8 mouse cellular contexts compared by ENCODE assay signal in the genomic region with DNA sequence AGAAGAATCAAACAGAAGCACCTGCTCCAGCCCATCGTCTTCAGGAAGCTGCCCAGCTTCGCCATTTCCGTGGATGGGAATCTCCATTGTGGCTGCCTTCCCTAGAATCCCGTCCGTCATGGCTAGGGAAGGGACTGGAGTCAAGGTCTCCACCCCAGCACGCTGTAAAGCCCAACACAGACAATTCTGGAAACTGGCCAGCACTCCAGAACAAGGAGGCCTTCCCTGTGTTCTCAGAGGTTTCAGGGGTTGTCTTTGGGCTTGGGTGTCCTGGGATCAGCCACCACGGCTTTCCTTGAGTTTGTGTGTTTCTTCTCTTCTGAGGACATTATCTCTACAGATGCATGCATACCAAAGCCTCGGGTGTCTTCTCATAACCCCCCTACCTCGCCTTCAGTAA. TPM values are rescaled to one million over a fixed set of nuclear protein-coding genes. Genes with fewer than 3 reads are reported as not detected.
A peak's percentile ranks its signal among the peaks of the same experiment; 100 is the strongest.
DNase-seq lines count a peak whose midpoint lies in the region; ATAC-seq and TF ChIP-seq lines count a peak whose summit lies in the region.

No protein-coding gene starts in this region.

- no peak for ATAC-seq in G1E (ENCODE audit: extremely low read depth, insufficient number of reproducible peaks, low FRiP score, poor library complexity, severe bottlenecking)
- no peak for ATAC-seq in forebrain, postnatal 0 days
- no peak for ATAC-seq in liver, embryonic 11.5 days (replicated peaks; ENCODE audit: low FRiP score)
- ATAC-seq in frontal cortex, adult (ENCODE audit: low TSS enrichment): no peak

- H3K4me2 ChIP-seq in forebrain, postnatal 0 days (ENCODE audit: low read depth): peak overlapping the region; percentile 93
- H3K4me2 ChIP-seq in liver, embryonic 11.5 days: peak overlapping the region; percentile 92

- H3K27me3 ChIP-seq in G1E (ENCODE audit: insufficient read depth, low read length): no peaks in the 10 kb centered on the region
- H3K27me3 ChIP-seq in forebrain, postnatal 0 days (ENCODE audit: insufficient read depth, low read length): no peaks in the 10 kb centered on the region
- no peaks in the 10 kb centered on the region for H3K27me3 ChIP-seq in liver, embryonic 11.5 days (replicated peaks; ENCODE audit: control insufficient read depth, insufficient read depth, low read length)

- peak overlapping the region; percentile 86 for H3K9ac ChIP-seq in forebrain, postnatal 0 days
- peak overlapping the region; percentile 74; the same call in 1 of the 2 replicates for H3K9ac ChIP-seq in liver, embryonic 11.5 days (ENCODE audit: low read depth, low read length)

- H3K36me3 ChIP-seq in G1E (replicated peaks): peaks cover 71% of the 10 kb centered on the region
- peaks cover 29% of the 10 kb centered on the region for H3K36me3 ChIP-seq in forebrain, postnatal 0 days (ENCODE audit: insufficient read depth)
- H3K36me3 ChIP-seq in liver, embryonic 11.5 days (ENCODE audit: control insufficient read depth, insufficient read depth, low read length): peaks cover 16% of the 10 kb centered on the region; the same call in 1 of the 2 replicates

- peak overlapping the region; percentile 91 for H3K4me3 ChIP-seq in G1E (ENCODE audit: low read depth, low read length)
- peak overlapping the region; percentile 66 for H3K4me3 ChIP-seq in forebrain, postnatal 0 days (ENCODE audit: low read depth, low read length)
- H3K4me3 ChIP-seq in liver, embryonic 11.5 days (ENCODE audit: low read depth, low read length): peak overlapping the region; percentile 78

- H3K9me3 ChIP-seq in G1E (replicated peaks): no peaks in the 10 kb centered on the region
- no peaks in the 10 kb centered on the region for H3K9me3 ChIP-seq in forebrain, postnatal 0 days (ENCODE audit: low read length)
- H3K9me3 ChIP-seq in liver, embryonic 11.5 days (ENCODE audit: control insufficient read depth, low read length): no peaks in the 10 kb centered on the region

- no peak for TF ChIP-seq CTCF in G1E (IDR thresholded peaks at IDR 0.05; ENCODE audit: low read depth, low read length)
- TF ChIP-seq CTCF in forebrain, postnatal 0 days (IDR thresholded peaks at IDR 0.05; ENCODE audit: low read depth): no peak

- H3K27ac ChIP-seq in forebrain, postnatal 0 days (ENCODE audit: low read depth, low read length): no peak overlapping the region
- no peak overlapping the region for H3K27ac ChIP-seq in liver, embryonic 11.5 days (ENCODE audit: low read depth, low read length)

- peaks cover 35% of the 10 kb centered on the region for H3K4me1 ChIP-seq in G1E (ENCODE audit: insufficient read depth, low read depth, low read length)
- peaks cover 17% of the 10 kb centered on the region for H3K4me1 ChIP-seq in forebrain, postnatal 0 days (ENCODE audit: insufficient read depth)
- H3K4me1 ChIP-seq in liver, embryonic 11.5 days (replicated peaks; ENCODE audit: control insufficient read depth, insufficient read depth, low read length): peaks cover 14% of the 10 kb centered on the region

- 71% methylated on average over 9 of the region's 9 CpGs for WGBS in forebrain, postnatal 0 days
- WGBS in liver, embryonic 11.5 days: 77% methylated on average over 9 of the region's 9 CpGs

- peak; percentile 45 for DNase-seq in gastrocnemius, postnatal 10 days
- no peak for DNase-seq in gastrocnemius, adult 8-10 months (ENCODE audit: low spot score in 2 of 2)
- no peak for DNase-seq in G1E (ENCODE audit: low spot score)
- DNase-seq in forebrain, postnatal 0 days: no peak
- DNase-seq in liver, embryonic 11.5 days (ENCODE audit: low spot score): peak; percentile 29
- DNase-seq in testis, postnatal 10 days (ENCODE audit: low spot score): peak; percentile 70
- DNase-seq in right cerebral cortex, postnatal 36 days (ENCODE audit: low spot score in 2 of 2): no peak

RNA-seq across cellular contexts. Expression of a gene that starts 0.6 kb away (rescaled TPM):
- 10 to 100 TPM; 67.5 to 79.0 TPM for total RNA-seq in gastrocnemius, postnatal 10 days (2021)
- 10 to 100 TPM; 57.2 to 68.1 (median 62.0) TPM for total RNA-seq in gastrocnemius, adult 8-10 months (2022)
- 24.0 and 53.0 TPM in 2 replicates for total RNA-seq in G1E (2014; fragmentation: Nextera tagmentation)
- 131 and 174 TPM in 2 replicates for total RNA-seq in G1E (2017)
- polyA plus RNA-seq in G1E (2012): 261 and 308 TPM in 2 replicates
- total RNA-seq in forebrain, postnatal 0 days (2014; rRNA removed): 49.8 and 65.6 TPM in 2 replicates
- 160 and 167 TPM in 2 replicates for polyA plus RNA-seq in forebrain, postnatal 0 days (2015; fragmentation: Nextera tagmentation; extraction: Ambion mirVana)
- 222 and 242 TPM in 2 replicates for polyA plus RNA-seq in liver, embryonic 11.5 days (2014; fragmentation: Nextera tagmentation; extraction: Ambion mirVana)

RNA-seq across cellular contexts. Expression of a gene that starts 0.9 kb away (rescaled TPM):
- 10 to 100 TPM; 21.2 to 28.2 TPM for total RNA-seq in gastrocnemius, postnatal 10 days (2021)
- 1 to 10 TPM; 3.3 to 7.9 (median 6.2) TPM for total RNA-seq in gastrocnemius, adult 8-10 months (2022)
- total RNA-seq in G1E (2014; fragmentation: Nextera tagmentation) (22.8 and 34.7 TPM in 2 replicates), G1E (2017) (35.3 and 35.8 TPM in 2 replicates)
- 57.5 and 64.7 TPM in 2 replicates for polyA plus RNA-seq in G1E (2012)
- total RNA-seq in forebrain, postnatal 0 days (2014; rRNA removed): 89.7 and 93.8 TPM in 2 replicates
- 88.6 and 93.4 TPM in 2 replicates for polyA plus RNA-seq in forebrain, postnatal 0 days (2015; fragmentation: Nextera tagmentation; extraction: Ambion mirVana)
- 42.7 and 50.1 TPM in 2 replicates for polyA plus RNA-seq in liver, embryonic 11.5 days (2014; fragmentation: Nextera tagmentation; extraction: Ambion mirVana)

RNA-seq across cellular contexts. Expression of a gene that starts 1.0 kb away (rescaled TPM):
- total RNA-seq in gastrocnemius, postnatal 10 days (2021): 1 to 10 TPM; 1.9 to 3.1 TPM
- total RNA-seq in gastrocnemius, adult 8-10 months (2022): 1 to 10 TPM in 2 of 4 experiments, under 1 TPM in 2; 0.48 to 5.2 (median 2.2) TPM
- total RNA-seq in G1E (2014; fragmentation: Nextera tagmentation) (6.0 and 17.0 TPM in 2 replicates), G1E (2017) (3.2 and 5.3 TPM in 2 replicates)
- polyA plus RNA-seq in G1E (2012): 96.6 and 137 TPM in 2 replicates
- 45.3 and 52.9 TPM in 2 replicates for total RNA-seq in forebrain, postnatal 0 days (2014; rRNA removed)
- 34.2 and 41.2 TPM in 2 replicates for polyA plus RNA-seq in forebrain, postnatal 0 days (2015; fragmentation: Nextera tagmentation; extraction: Ambion mirVana)
- polyA plus RNA-seq in liver, embryonic 11.5 days (2014; fragmentation: Nextera tagmentation; extraction: Ambion mirVana): 15.8 and 30.1 TPM in 2 replicates

RNA-seq across cellular contexts. Expression of a gene that starts 5.9 kb away (rescaled TPM):
- 10 to 100 TPM; 18.8 to 29.4 TPM for total RNA-seq in gastrocnemius, postnatal 10 days (2021)
- 10 to 100 TPM; 10.0 to 14.9 (median 12.3) TPM for total RNA-seq in gastrocnemius, adult 8-10 months (2022)
- total RNA-seq in G1E (2014; fragmentation: Nextera tagmentation): 12.0 and 16.7 TPM in 2 replicates
- total RNA-seq in G1E (2017): 9.3 and 11.5 TPM in 2 replicates
- polyA plus RNA-seq in G1E (2012): 4.6 and 5.3 TPM in 2 replicates
- 142 and 160 TPM in 2 replicates for total RNA-seq in forebrain, postnatal 0 days (2014; rRNA removed)
- polyA plus RNA-seq in forebrain, postnatal 0 days (2015; fragmentation: Nextera tagmentation; extraction: Ambion mirVana): 70.5 and 93.0 TPM in 2 replicates
- polyA plus RNA-seq in liver, embryonic 11.5 days (2014; fragmentation: Nextera tagmentation; extraction: Ambion mirVana): 13.7 and 15.4 TPM in 2 replicates

RNA-seq across cellular contexts. Expression of a gene that starts 11.3 kb away (rescaled TPM):
- total RNA-seq in gastrocnemius, postnatal 10 days (2021): under 1 TPM; 0.90 to 0.94 TPM
- under 1 TPM; 0.09 to 0.19 (median 0.11) TPM for total RNA-seq in gastrocnemius, adult 8-10 months (2022)
- total RNA-seq in G1E (2014; fragmentation: Nextera tagmentation) (2.2 and 2.9 TPM in 2 replicates), G1E (2017) (1.9 and 2.1 TPM in 2 replicates)
- polyA plus RNA-seq in G1E (2012): 0.02 TPM in 1 of 2 replicates, not detected in the other
- 1.8 and 4.6 TPM in 2 replicates for total RNA-seq in forebrain, postnatal 0 days (2014; rRNA removed)
- polyA plus RNA-seq in forebrain, postnatal 0 days (2015; fragmentation: Nextera tagmentation; extraction: Ambion mirVana): 0.08 and 0.48 TPM in 2 replicates
- polyA plus RNA-seq in liver, embryonic 11.5 days (2014; fragmentation: Nextera tagmentation; extraction: Ambion mirVana): 0.30 and 0.61 TPM in 2 replicates

Comparison
In these comparisons a context has a peak if more than half of its experiments do, and no peak if none do; other contexts are left out.
1. DNase-seq: peak in gastrocnemius, postnatal 10 days (single experiment), liver, embryonic 11.5 days (single experiment) and testis, postnatal 10 days (single experiment); none in gastrocnemius, adult 8-10 months (0 of 2), G1E (single experiment), forebrain, postnatal 0 days (single experiment) and right cerebral cortex, postnatal 36 days (0 of 2).
2. Peak in every context shown above with its lines, with median percentiles within 50 percentile points of each other: H3K4me3 ChIP-seq.